Mouse (Mus musculus): Measurements from ENCODE around the gene Olfr370.
"Not testable (repeated sequence)": the region's sequence is repeated elsewhere in the genome, so short reads cannot be mapped to it uniquely, and the experiment has no call there.

DNA sequence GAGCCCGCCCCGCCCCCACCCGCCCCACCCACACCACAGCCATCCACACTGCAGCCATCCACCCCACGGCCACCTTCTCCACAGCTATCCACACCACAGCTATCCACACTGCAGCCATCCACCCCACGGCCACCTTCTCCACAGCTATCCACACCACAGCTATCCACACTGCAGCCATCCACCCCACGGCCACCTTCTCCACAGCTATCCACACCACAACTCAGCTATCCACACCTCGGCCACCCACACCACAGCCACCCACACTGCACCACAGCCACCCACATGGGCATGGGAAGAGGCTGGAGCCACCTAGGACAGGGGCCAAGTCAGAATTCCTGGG lies 35.4 kb downstream of the Olfr370 start:
- TF ChIP-seq CTCF (IDR thresholded peaks at IDR 0.05; ENCODE audit: low read depth, low read length); GATA1 (IDR thresholded peaks at IDR 0.05; ENCODE audit: borderline replicate concordance, low read length); POLR2AphosphoS5 (IDR thresholded peaks at IDR 0.05; ENCODE audit: insufficient replicate concordance, low read depth, low read length); TAL1 (conservative IDR thresholded peaks at IDR 0.05; ENCODE audit: low read depth, low read length); GATA2 (IDR thresholded peaks at IDR 0.05; ENCODE audit: borderline replicate concordance, low read depth, low read length): not testable (repeated sequence)

Measured in G1E (cell line).